Mouse (Mus musculus) ES-Bruce4 (cell line): Measurements from ENCODE around the gene Hmcn2. TPM values are rescaled to one million over a fixed set of nuclear protein-coding genes. Genes with fewer than 3 reads are reported as not detected.

Experiments
- H3K27ac ChIP-seq: 2 replicates; pipeline ENCODE4 v1.5.1; 2012; ENCODE audit warnings: low read length, inconsistent platforms; ENCODE audit not compliant: insufficient read depth
- H3K27me3 ChIP-seq: 2 replicates; pipeline ENCODE4 v1.6.1; 2012; ENCODE audit warnings: mild to moderate bottlenecking, low read length, inconsistent platforms; ENCODE audit not compliant: control insufficient read depth, poor library complexity, insufficient read depth, severe bottlenecking
- H3K36me3 ChIP-seq: 2 replicates; pipeline ENCODE4 v1.6.1; 2012; ENCODE audit warnings: inconsistent platforms, mild to moderate bottlenecking, low read length, moderate library complexity; ENCODE audit not compliant: control insufficient read depth, poor library complexity, insufficient read depth, severe bottlenecking
- H3K4me1 ChIP-seq: one replicate; pipeline ENCODE4 v1.8.1; 2011; ENCODE audit warnings: low read length; ENCODE audit not compliant: control insufficient read depth, insufficient read depth
- H3K4me3 ChIP-seq: 2 replicates; pipeline ENCODE4 v1.5.1; 2011; ENCODE audit warnings: low read depth, mild to moderate bottlenecking, low read length
- H3K9ac ChIP-seq: 2 replicates; pipeline ENCODE4 v1.6.1; 2012; ENCODE audit warnings: low read depth, mild to moderate bottlenecking, inconsistent platforms; ENCODE audit not compliant: poor library complexity, severe bottlenecking
- H3K9me3 ChIP-seq: replicated peaks from 2 replicates; pipeline ENCODE4 v1.6.1; 2012; ENCODE audit warnings: mild to moderate bottlenecking, low read length, inconsistent platforms; ENCODE audit not compliant: control insufficient read depth, poor library complexity, insufficient read depth, severe bottlenecking
- CTCF ChIP-seq: IDR thresholded peaks from one replicate; pipeline ENCODE4 v1.8.1; 2011; ENCODE audit warnings: low read depth, low read length
- EP300 ChIP-seq: IDR thresholded peaks from 2 replicates; pipeline ENCODE4 v1.6.1; 2011; ENCODE audit warnings: low read depth, low read length; ENCODE audit not compliant: insufficient read depth
- POLR2A ChIP-seq: IDR thresholded peaks from one replicate; pipeline ENCODE4 v1.8.1; 2011; ENCODE audit warnings: low read length; ENCODE audit not compliant: insufficient read depth
- polyA plus RNA-seq: library from polyadenylated mRNA; stranded (reverse); fragments of >200 nt; gene quantifications from 2 replicates; pipeline ENCODE4 v1.2.4, GENCODE M21; 2011; ENCODE audit warnings: low read depth; ENCODE audit not compliant: missing spikeins, insufficient read depth, insufficient read length

Hmcn2 gene
- polyA plus RNA-seq, 1 experiment: 2.9 TPM

DNA sequence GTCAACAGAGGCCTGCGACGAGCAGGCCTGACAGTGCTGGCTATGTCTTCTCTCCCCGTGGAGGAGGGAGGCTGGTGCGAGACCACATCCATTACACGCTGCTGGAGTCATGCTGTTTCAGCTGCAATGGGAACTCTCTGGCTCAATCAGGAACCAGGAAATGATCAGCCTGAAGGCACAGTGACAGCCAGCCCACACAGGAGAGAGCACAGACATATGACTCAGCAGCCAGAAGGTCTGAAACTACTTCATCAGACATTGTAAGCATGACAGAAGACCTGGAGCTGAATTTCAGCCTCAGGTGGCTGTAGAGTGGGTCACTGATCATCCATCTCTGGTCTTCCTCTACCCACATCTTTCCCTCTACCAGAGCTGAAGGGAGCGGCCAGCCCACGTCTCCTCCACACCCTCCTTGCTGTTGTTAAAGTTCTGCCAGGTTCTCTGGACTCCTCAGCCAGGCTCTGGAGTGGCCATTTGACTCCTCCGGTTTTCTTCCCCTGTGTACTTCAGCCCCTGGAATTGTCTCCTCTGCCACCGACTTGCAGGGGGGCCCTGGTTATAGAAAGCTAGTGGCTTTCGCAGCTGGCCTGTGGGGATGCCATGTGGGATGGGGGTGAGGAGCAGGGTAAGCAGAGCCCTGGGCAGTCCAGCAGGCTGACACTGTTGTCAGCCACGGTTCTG lies 128.4 kb downstream of the Hmcn2 start:
- H3K27ac ChIP-seq: no peak overlapping the region
- H3K4me3 ChIP-seq: no peak overlapping the region
- H3K9me3 ChIP-seq: no peaks in the 10 kb centered on the region
- no peaks in the 10 kb centered on the region for H3K4me1 ChIP-seq
- H3K36me3 ChIP-seq: no peaks in the 10 kb centered on the region
- TF ChIP-seq EP300 (no peak), CTCF (no peak), POLR2A (no peak)
- no peak overlapping the region for H3K9ac ChIP-seq
- H3K27me3 ChIP-seq: no peaks in the 10 kb centered on the region

DNA sequence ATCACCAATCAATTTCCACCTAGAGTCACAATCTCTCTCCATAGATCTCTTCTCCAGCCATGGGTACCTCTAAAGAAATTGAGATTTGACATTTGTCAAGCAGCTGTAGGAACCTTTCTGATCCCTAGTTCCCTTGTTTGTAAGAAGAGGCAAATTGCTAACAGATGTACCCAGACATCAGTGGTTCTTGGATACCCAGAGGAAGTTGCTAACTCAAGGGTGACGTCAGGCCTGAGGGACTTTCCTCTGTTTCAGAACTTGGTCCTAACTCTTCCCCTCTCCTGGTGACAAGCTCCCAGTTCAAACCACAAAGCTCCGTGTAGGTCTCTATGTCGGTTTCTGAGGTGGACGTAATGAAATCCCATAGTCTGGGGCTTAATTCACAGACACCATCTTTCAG lies 131.8 kb downstream of the Hmcn2 start:
- no peak overlapping the region for H3K27ac ChIP-seq
- H3K9ac ChIP-seq: no peak overlapping the region
- no peaks in the 10 kb centered on the region for H3K4me1 ChIP-seq
- no peak overlapping the region for H3K4me3 ChIP-seq
- H3K36me3 ChIP-seq: no peaks in the 10 kb centered on the region
- no peak for TF ChIP-seq EP300
- TF ChIP-seq CTCF: no peak
- no peak for TF ChIP-seq POLR2A
- H3K9me3 ChIP-seq: no peaks in the 10 kb centered on the region
- H3K27me3 ChIP-seq: no peaks in the 10 kb centered on the region

DNA sequence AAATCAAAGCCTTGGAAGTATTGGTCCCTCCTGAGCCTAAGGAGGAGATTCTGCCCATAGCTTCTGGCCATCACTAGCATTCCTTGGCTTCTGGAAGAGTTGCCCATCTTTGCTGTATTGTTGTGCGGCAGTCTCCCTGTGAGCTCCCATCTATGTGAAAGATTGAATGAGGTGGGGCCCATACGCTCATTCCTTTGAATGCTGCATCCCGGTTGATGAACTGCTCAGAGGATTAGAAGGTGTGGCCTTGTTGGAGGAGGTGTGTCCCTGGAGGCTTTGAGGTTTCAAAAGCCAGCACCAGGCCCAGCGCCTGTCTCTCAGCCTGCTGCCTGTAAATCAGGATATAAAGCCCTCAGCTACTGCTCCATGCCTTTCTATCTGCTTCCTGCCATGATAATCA lies 132.2 kb downstream of the Hmcn2 start:
- Histone ChIP-seq H3K36me3 (no peaks in the 10 kb centered on the region), H3K4me3 (no peak overlapping the region), H3K27ac (no peak overlapping the region), H3K9ac (no peak overlapping the region), H3K27me3 (no peaks in the 10 kb centered on the region), H3K9me3 (no peaks in the 10 kb centered on the region), H3K4me1 (no peaks in the 10 kb centered on the region)
- TF ChIP-seq POLR2A: no peak

DNA sequence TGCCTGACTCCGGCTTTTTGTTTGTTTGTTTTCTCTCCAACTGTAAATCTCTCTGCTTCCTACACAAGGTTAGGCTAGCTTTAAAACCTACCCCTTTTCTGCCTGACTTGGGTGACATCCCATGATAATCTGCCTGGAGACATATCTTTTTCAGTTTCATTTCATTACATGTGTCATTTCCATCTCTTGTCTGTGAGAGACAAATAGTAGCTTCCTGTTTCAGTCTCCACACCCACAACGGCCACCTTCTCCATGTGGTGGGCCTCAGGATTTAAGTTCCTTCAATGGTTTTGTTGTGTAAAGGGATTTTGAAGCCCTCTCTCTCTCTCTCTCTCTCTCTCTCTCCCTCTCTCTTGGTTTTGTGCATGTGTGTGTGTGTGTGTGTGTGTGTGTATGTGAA lies 133.3 kb downstream of the Hmcn2 start:
- Histone ChIP-seq H3K27me3 (no peaks in the 10 kb centered on the region), H3K4me1 (no peaks in the 10 kb centered on the region), H3K27ac (no peak overlapping the region), H3K9ac (no peak overlapping the region), H3K4me3 (no peak overlapping the region), H3K9me3 (no peaks in the 10 kb centered on the region), H3K36me3 (no peaks in the 10 kb centered on the region)
- TF ChIP-seq POLR2A: no peak

DNA sequence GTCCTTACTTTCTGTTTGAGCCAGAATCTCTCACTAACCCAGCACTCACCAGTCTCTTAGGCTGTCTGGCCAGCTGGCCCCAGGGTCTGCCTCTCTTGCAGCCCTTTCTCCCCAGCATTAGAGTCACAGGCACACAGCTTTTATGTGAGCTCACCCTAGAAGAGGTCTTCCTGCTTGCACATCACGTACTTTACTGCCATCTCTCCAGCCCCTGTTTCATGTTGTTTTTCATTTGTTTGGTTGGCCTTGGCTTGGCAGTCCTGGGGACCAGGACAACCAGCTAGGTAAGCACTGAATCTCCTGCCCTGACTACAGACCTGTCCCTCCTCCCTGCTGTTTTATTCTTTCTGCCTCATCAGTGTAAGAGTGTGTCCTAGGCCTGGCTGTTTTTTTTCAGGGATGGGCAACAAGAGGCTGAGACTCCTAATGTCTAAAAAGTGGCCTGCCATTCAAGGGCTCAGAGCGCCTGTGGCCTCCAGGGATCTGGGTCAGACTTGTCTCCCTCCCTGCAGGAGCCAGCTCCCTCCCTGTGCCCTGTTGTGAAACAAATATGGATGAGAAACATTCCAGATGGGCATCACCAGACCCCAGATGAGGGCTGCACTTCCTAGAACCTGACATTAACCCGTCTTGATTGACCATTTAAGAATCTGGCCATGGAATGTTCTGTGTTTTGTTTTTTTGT lies 134.7 kb downstream of the Hmcn2 start:
- Histone ChIP-seq H3K9me3 (no peaks in the 10 kb centered on the region), H3K27ac (no peak overlapping the region), H3K27me3 (no peaks in the 10 kb centered on the region), H3K4me1 (peaks cover under 1% of the 10 kb centered on the region), H3K36me3 (no peaks in the 10 kb centered on the region), H3K4me3 (no peak overlapping the region), H3K9ac (no peak overlapping the region)
- TF ChIP-seq CTCF: no peak
- no peak for TF ChIP-seq POLR2A
- TF ChIP-seq EP300: no peak

DNA sequence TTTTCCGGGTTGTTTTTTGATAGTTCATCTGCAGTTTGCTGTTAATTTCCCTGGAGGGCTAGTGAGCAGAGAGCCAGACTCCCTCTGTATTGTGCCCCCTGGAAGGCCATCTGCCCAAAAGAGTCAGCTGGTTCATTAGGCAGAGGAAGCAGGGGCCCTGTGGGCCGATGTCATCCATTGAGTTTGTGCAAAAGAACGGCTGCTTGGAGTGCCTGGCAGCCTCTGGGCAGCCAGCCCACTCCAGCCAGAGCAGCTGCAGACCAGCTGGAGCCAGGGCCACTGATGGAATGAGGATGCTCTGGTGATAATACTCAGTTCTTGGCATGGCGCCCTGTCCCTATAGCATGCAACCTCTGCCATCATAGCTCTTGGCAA lies 135.2 kb downstream of the Hmcn2 start:
- no peak overlapping the region for H3K9ac ChIP-seq
- H3K36me3 ChIP-seq: no peaks in the 10 kb centered on the region
- H3K4me3 ChIP-seq: no peak overlapping the region
- H3K27ac ChIP-seq: no peak overlapping the region
- H3K27me3 ChIP-seq: no peaks in the 10 kb centered on the region
- H3K9me3 ChIP-seq: no peaks in the 10 kb centered on the region
- TF ChIP-seq CTCF (no peak), EP300 (no peak), POLR2A (no peak)
- peaks cover 3% of the 10 kb centered on the region for H3K4me1 ChIP-seq
